Mouse (Mus musculus) spleen, postnatal 14 days (tissue): ENCODE results near the gene Hjurp.
A peak's percentile ranks its signal among the peaks of the same experiment; 100 is the strongest.
"Not testable (repeated sequence)": the region's sequence is repeated elsewhere in the genome, so short reads cannot be mapped to it uniquely, and the experiment has no call there.

Experiments
- DNase-seq, 2 experiments: peaks; one replicate each; pipeline ENCODE4 v3.0.0; 2021 to 2022; ENCODE audit warnings: low spot score in 2 of 2

The Hjurp gene

DNA sequence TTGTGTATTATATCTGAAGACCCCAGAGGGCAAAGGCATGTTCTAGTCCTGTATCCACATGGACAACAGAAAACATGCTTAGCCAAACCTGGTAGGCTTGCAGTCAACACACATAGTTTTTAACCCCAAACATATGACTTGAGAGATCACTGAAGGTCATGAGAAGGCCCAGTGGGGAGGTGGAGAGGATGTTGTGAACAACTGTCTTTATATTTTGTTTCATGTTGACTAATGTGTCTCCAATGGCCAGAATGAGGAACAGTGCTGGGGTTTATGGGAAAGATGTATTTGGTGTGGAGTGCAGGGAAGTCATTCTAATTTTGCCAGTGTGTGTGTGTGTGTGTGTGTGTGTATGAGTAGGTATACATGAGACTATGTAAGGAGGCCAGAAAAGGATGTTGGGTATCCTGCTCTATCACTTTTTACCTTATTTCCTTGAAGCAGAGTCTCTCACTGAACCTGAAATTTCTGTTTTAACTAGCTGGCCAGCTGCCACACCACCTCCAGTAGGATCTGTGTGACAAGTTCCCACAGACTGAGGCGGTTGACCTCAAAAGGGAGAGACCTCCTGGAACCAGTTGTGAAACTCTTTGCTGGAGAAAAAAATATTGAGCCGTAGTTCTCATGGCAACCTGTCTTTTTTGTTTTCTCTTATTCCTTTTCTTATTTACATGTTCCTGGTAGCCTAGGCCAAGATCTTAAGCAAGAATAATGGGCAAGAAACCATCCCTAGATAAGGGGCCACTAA is 53.2 kb downstream of the Hjurp start:
- DNase-seq, result no peak

DNA sequence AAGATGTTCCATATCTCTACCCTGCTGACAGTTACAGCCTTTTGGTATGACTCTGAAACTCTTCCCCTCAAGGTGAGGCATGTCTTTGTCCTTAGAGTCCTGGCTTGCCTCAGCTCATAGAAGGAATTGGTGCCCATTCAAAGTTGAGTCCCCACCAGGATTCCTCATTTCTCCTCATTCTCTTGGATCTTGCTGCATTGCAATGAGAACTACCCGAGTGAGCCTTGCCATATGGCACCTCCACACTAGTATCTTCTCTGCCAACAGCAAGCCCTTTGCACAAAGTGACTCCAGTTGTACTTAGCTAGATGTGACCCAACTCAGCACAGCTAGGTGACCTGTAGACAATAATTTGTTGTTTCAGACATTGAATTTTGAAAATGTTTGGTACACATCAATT is 53.8 kb downstream of the Hjurp start:
- DNase-seq, result peak in 1 of 2 experiments; percentile 9

DNA sequence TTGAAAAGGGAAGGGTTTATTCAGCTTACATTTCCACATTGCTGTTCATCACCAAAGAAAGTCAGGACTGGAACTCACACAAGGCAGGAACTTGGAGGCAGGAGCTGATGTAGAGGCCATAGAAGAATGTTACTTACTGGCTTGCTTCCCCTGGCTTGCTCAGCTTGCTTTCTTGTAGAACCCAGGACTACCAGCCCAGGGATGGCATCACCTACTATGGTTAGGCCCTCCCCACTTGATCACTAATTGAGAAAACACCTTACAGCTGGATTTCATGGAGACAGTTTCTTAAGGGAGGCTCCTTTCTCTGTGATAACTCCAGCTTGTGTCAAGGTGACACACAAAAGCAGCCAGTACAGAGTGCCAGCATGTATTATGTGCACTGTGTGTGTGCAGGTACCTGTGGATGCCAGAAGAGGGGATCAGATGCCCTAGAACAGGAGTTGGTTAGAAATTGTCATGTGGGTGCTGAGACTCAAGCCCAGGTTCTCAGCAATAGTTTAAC is 54.4 kb downstream of the Hjurp start:
- not testable (repeated sequence) for DNase-seq

DNA sequence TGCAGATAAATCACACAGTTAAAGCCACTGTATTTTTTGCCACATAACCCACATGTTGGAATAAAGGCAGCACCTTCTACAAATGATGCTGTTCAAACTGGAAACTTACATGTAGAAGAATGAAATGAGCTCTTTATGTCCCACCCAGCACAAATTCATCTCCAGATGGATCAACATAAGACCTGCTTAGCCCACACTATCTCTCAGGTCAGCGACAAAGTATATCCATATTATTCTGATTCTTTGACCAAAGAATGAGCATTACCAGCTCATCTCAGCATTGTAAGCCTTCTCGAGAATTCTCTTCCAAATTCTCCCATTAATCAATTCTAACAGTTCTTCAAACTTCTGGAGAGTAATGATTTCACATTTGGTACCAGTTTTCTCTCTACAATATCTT is 55.2 kb downstream of the Hjurp start:
- DNase-seq, result no peak

DNA sequence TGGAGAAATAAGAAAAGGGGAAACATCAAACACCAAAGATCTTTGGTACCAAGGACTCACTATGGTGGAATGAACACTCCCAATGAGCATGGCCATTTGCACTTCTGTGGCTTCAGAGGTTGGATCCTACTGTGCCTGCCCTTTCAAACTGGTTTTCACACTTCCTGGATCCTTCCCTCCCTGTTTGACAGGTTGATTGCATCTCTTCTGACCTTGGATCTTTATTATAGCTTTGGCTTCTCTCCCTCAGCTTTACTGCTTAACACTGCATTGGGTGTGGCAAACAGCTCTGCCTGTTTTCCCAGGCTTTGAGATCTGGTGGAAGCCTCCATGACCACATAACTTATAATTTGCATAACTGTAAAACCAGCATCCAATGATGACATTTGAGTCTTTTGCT is 57.1 kb downstream of the Hjurp start:
- peak in 1 of 2 experiments; percentile 1 for DNase-seq

DNA sequence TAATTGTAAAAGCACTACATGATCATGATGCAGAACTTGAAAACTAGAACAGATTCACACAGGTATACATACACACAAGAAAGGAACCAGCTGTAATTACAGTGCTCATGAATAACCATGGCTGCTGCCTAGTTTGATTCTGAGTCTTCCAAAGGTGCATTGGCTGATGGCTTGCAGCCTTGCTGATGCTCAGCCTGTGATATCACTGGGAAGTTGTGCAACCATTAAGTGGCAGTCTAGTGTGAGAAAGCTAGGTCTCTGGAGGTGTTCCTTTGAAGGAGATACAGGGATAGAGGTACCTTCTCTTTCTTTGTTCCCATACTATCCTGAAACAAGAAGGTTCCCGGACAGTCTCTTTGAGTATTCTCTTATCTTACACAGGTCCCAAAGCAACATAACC is 58.4 kb downstream of the Hjurp start:
- DNase-seq, result no peak

GRCm38 (mm10) chr1:88218591-88218990 is 58.8 kb downstream of the Hjurp start:
- DNase-seq, result no peak

- DNase-seq, result no peak
Measured at GRCm38 (mm10) chr1:88218051-88218450, 59.4 kb downstream of the Hjurp start.

DNA sequence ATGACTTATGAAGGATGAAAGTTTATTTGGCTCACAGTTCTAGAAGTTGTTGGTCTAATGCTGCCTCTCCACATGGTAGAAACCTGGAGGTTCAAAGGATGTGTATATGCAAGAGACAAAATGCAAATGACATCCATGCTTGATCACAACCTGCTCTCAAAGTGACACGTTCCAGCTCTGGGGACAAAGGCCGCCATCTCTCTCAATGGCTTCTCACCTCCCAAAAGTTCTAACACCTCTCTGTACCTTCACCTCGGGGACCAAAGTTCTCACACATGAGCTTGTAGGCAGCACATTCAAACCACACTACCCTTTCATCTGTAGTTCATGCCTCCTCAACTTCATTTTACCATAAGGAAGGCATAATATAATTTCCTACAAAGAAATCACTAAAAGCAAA is 59.9 kb downstream of the Hjurp start:
- DNase-seq, result no peak

DNA sequence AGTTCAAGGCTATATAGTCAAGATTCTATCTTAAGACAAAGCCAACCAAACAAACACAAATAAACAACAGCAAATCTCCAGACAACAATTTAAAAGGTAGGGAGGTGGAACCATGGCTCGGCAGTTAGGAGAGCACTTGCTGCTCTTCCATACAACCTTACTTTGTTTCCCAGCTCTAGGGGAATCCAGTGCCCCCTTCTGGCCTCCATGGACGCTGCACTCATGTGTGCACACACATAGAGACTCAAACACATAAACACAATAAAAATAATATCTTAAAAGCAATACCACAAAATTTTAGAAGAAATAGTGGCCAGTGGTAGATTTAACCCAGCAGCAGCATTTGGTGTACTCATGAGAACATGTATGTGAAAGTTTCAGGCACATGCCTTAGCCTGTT is 60.3 kb downstream of the Hjurp start:
- DNase-seq, result no peak

GRCm38 (mm10) chr1:88216551-88216950 is 60.9 kb downstream of the Hjurp start:
- DNase-seq, result no peak

- no peak for DNase-seq
Measured at GRCm38 (mm10) chr1:88215466-88216380, 61.7 kb downstream of the Hjurp start.

DNA sequence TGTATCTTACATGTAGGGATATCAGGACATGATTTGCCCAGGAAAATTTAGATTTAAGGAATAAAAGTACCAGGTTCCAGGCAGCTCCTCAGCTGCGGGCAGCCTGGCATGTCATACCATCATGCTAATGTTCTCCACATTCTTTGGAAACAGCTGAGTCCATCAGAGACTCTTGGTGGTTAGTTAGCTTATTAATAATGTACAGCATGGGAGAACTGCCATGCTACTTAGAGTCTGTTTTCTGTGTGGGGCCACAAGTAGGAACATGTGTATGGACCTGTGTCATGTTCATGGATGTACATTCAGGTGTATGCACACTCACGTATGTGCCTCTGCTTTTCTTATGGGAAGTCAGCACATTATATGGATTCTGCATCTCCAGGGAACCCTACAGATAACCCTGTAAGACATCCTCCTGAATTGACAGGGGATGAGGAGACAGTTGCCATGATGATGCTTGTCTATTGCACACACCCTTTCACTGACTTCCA is 62.9 kb downstream of the Hjurp start:
- no peak for DNase-seq

- no peak for DNase-seq
Measured at GRCm38 (mm10) chr1:88213766-88214461, 63.5 kb downstream of the Hjurp start.

DNA sequence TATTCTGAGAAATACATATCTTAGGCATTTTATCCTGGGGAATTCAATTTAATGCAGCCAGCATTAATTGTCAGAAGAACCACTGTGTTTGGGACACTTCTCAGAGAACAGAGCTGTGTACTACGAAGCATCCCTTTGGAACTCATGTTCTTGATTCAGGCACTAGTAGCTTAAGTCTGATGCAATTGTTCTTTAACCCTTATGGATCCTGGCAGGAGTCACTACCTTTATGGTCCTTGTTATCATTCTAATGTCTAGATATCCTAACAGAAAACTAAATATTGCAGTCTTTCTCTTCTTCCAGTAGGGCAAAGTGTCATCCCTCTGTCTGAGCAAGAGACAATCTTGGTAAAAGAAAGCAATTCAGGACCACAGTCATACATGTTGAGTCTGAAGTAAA is 64.4 kb downstream of the Hjurp start:
- DNase-seq, result no peak
